Mouse (Mus musculus) heart, adult 8-10 months (tissue): ENCODE measurements around the gene Kif14. TPM values are rescaled to one million over a fixed set of nuclear protein-coding genes. Genes with fewer than 3 reads are reported as not detected.

ENCODE experiments used
- total RNA-seq, 4 experiments: library from RNA; stranded (reverse); gene quantifications; 2 replicates each; pipeline ENCODE4 v1.2.4; 2022

Kif14 gene
- total RNA-seq, 4 experiments from 2014 or later, result 0.06 to 0.37 (median 0.11) TPM; not detected in 1

Other genes with a start within 250 kb of the Kif14 start
- not detected for gene Inava, start 232.1 kb upstream of the Kif14 start, total RNA-seq
- gene Gpr25, start 205.5 kb upstream of the Kif14 start, total RNA-seq, result not detected
- gene Camsap2, start 120.2 kb upstream of the Kif14 start, total RNA-seq, result 10 to 100 TPM; 17.7 to 24.0 (median 19.5) TPM
- gene Ddx59, start 51.1 kb upstream of the Kif14 start, total RNA-seq, result 10 to 100 TPM; 12.5 to 13.7 (median 13.0) TPM
- gene Zfp281, start 158.6 kb downstream of the Kif14 start, total RNA-seq, result 10 to 100 TPM in 2 of 4 experiments, 1 to 10 TPM in 2; 9.4 to 11.1 (median 10.1) TPM